9 mouse cellular contexts compared by ENCODE assay signal in genomic region chr11:73006377-73006776, GRCm38 (mm10). TPM values are rescaled to one million over a fixed set of nuclear protein-coding genes. Genes with fewer than 3 reads are reported as not detected.
A peak's percentile ranks its signal among the peaks of the same experiment; 100 is the strongest.
DNase-seq lines count a peak whose midpoint lies in the region; ATAC-seq and TF ChIP-seq lines count a peak whose summit lies in the region.
"Had no signal": no experiment of that assay in that cellular context is flagged by ENCODE, and none has a peak within 500 bp of the region (broad histone marks: within the 10 kb centered on the region; RNA-seq: fewer than 3 reads in every experiment).

No protein-coding gene starts in this region.

- WGBS in forebrain, embryonic 13.5 days: 2% methylated on average over 2 of the region's 2 CpGs
- WGBS in lung, postnatal 0 days: 0% methylated on average over 2 of the region's 2 CpGs
- WGBS in small intestine, adult 2 months: 0% methylated on average over 2 of the region's 2 CpGs

- H3K36me3 ChIP-seq in E14TG2a.4 (ENCODE audit: insufficient read depth, low read length): no peaks in the 10 kb centered on the region
- no peaks in the 10 kb centered on the region for H3K36me3 ChIP-seq in forebrain, embryonic 13.5 days (ENCODE audit: poor library complexity, severe bottlenecking)
- no peaks in the 10 kb centered on the region for H3K36me3 ChIP-seq in lung, postnatal 0 days (ENCODE audit: insufficient read depth, low read length)
- no peaks in the 10 kb centered on the region for H3K36me3 ChIP-seq in small intestine, adult 2 months (ENCODE audit: control insufficient read depth, insufficient read depth, low read length)

- no peak for TF ChIP-seq EP300 in lung, postnatal 0 days (IDR thresholded peaks at IDR 0.05)

- peak; percentile 59 for TF ChIP-seq CTCF in E14TG2a.4 (conservative IDR thresholded peaks at IDR 0.05; ENCODE audit: low read length)
- TF ChIP-seq CTCF in lung, postnatal 0 days (IDR thresholded peaks at IDR 0.05): peak; percentile 92
- peak; percentile 82; the same call in 1 of the 2 replicates for TF ChIP-seq CTCF in small intestine, adult 2 months (IDR thresholded peaks at IDR 0.05; ENCODE audit: extremely low read depth, insufficient read length, insufficient replicate concordance, low read depth, low read length)

- no peak overlapping the region for H3K4me3 ChIP-seq in E14TG2a.4 (replicated peaks; ENCODE audit: low read length)
- H3K4me3 ChIP-seq in forebrain, embryonic 13.5 days: no peak overlapping the region
- no peak overlapping the region for H3K4me3 ChIP-seq in lung, postnatal 0 days (ENCODE audit: low read depth, low read length)
- H3K4me3 ChIP-seq in small intestine, adult 2 months (ENCODE audit: low read depth, low read length): no peak overlapping the region
- H3K4me3 ChIP-seq: myocyte had no signal

- H3K27me3 ChIP-seq in E14TG2a.4 (ENCODE audit: insufficient read depth, low read length): peaks cover 22% of the 10 kb centered on the region; the same call in 1 of the 2 replicates
- peaks cover 15% of the 10 kb centered on the region; the same call in 1 of the 2 replicates for H3K27me3 ChIP-seq in forebrain, embryonic 13.5 days
- H3K27me3 ChIP-seq in lung, postnatal 0 days (replicated peaks; ENCODE audit: insufficient read depth, low read length): no peaks in the 10 kb centered on the region; the same call in 1 of the 2 replicates
- no peaks in the 10 kb centered on the region for H3K27me3 ChIP-seq in small intestine, adult 2 months (ENCODE audit: control insufficient read depth, insufficient read depth, low read length)

- H3K9me3 ChIP-seq in E14TG2a.4 (ENCODE audit: low read length): no peaks in the 10 kb centered on the region
- H3K9me3 ChIP-seq in forebrain, embryonic 13.5 days (replicated peaks): no peaks in the 10 kb centered on the region
- H3K9me3 ChIP-seq in lung, postnatal 0 days (ENCODE audit: low read length): no peaks in the 10 kb centered on the region

- peaks cover 4% of the 10 kb centered on the region; the same call in 1 of the 2 replicates for H3K4me1 ChIP-seq in E14TG2a.4 (replicated peaks; ENCODE audit: low read depth, low read length)
- H3K4me1 ChIP-seq in forebrain, embryonic 13.5 days: peaks cover 12% of the 10 kb centered on the region
- H3K4me1 ChIP-seq in lung, postnatal 0 days (ENCODE audit: insufficient read depth, low read depth, low read length): no peaks in the 10 kb centered on the region
- H3K4me1 ChIP-seq in small intestine, adult 2 months (ENCODE audit: control insufficient read depth, insufficient read depth, insufficient read length, low read length): peaks cover 3% of the 10 kb centered on the region; the same call in 1 of the 2 replicates

- no peak overlapping the region for H3K4me2 ChIP-seq in forebrain, embryonic 13.5 days
- no peak overlapping the region for H3K4me2 ChIP-seq in lung, postnatal 0 days (replicated peaks; ENCODE audit: low read depth, low read length)

- no peak overlapping the region for H3K9ac ChIP-seq in forebrain, embryonic 13.5 days
- H3K9ac ChIP-seq in lung, postnatal 0 days (replicated peaks; ENCODE audit: low read depth): no peak overlapping the region

- 0 out of 2 replicates have a peak, but pooled peaks have one; percentile 45 for ATAC-seq in forebrain, embryonic 13.5 days
- peak; percentile 69 for ATAC-seq in lung, postnatal 0 days

- H3K27ac ChIP-seq in forebrain, embryonic 13.5 days: no peak overlapping the region
- H3K27ac ChIP-seq in lung, postnatal 0 days (ENCODE audit: low read length): no peak overlapping the region
- H3K27ac ChIP-seq in small intestine, adult 2 months (ENCODE audit: insufficient read depth, low read depth, low read length): no peak overlapping the region

- peak; percentile 59 for DNase-seq in gastrocnemius, adult 18-20 months (ENCODE audit: low spot score)
- DNase-seq in gastrocnemius, postnatal 25 days: no peak
- peak; percentile 57 for DNase-seq in c-Kit-positive CD71-positive TER-119-negative erythroid progenitor cells, embryonic 14.5 days (ENCODE audit: low read depth)
- DNase-seq in kidney, adult 18-20 months: peak; percentile 76
- DNase-seq in lung, postnatal 0 days (ENCODE audit: low spot score): peak; percentile 91

- TF ChIP-seq POLR2A in small intestine, adult 2 months (IDR thresholded peaks at IDR 0.05; ENCODE audit: low read depth, low read length): no peak

RNA-seq across cellular contexts. Expression of gene P2rx1, which starts 7.5 kb away (rescaled TPM):
- total RNA-seq in gastrocnemius, adult 18-20 months (2021): under 1 TPM; 0.62 to 0.78 TPM
- 1 to 10 TPM in 1 of 2 experiments, under 1 TPM in 1; 0.31 to 1.6 TPM for total RNA-seq in gastrocnemius, postnatal 25 days (2021)
- polyA plus RNA-seq in forebrain, embryonic 13.5 days (2015; fragmentation: Nextera tagmentation; extraction: Ambion mirVana): 0.25 and 0.46 TPM in 2 replicates
- polyA plus RNA-seq in lung, postnatal 0 days (2015; fragmentation: Nextera tagmentation; extraction: Ambion mirVana): 1.9 and 2.1 TPM in 2 replicates
- 12.6 and 25.1 TPM in 2 replicates for polyA plus RNA-seq in small intestine, adult 2 months (2012; rRNA removed)

RNA-seq across cellular contexts. Expression of gene Camkk1, which starts 12.4 kb away (rescaled TPM):
- total RNA-seq in gastrocnemius, adult 18-20 months (2021): under 1 TPM; 0.55 to 0.64 TPM
- 1 to 10 TPM in 1 of 2 experiments, under 1 TPM in 1; 1.00 to 1.2 TPM for total RNA-seq in gastrocnemius, postnatal 25 days (2021)
- 10.3 and 11.8 TPM in 2 replicates for polyA plus RNA-seq in forebrain, embryonic 13.5 days (2015; fragmentation: Nextera tagmentation; extraction: Ambion mirVana)
- 5.4 and 6.1 TPM in 2 replicates for polyA plus RNA-seq in lung, postnatal 0 days (2015; fragmentation: Nextera tagmentation; extraction: Ambion mirVana)
- 2.0 and 2.6 TPM in 2 replicates for polyA plus RNA-seq in small intestine, adult 2 months (2012; rRNA removed)

RNA-seq across cellular contexts. Expression of gene Ncbp3, which starts 41.2 kb away (rescaled TPM):
- 1 to 10 TPM; 2.3 to 2.4 TPM for total RNA-seq in gastrocnemius, adult 18-20 months (2021)
- 1 to 10 TPM; 2.8 to 3.1 TPM for total RNA-seq in gastrocnemius, postnatal 25 days (2021)
- 12.8 and 13.4 TPM in 2 replicates for polyA plus RNA-seq in forebrain, embryonic 13.5 days (2015; fragmentation: Nextera tagmentation; extraction: Ambion mirVana)
- polyA plus RNA-seq in lung, postnatal 0 days (2015; fragmentation: Nextera tagmentation; extraction: Ambion mirVana): 5.3 and 6.5 TPM in 2 replicates
- polyA plus RNA-seq in small intestine, adult 2 months (2012; rRNA removed): 0.53 and 1.3 TPM in 2 replicates

RNA-seq across cellular contexts. Expression of gene Atp2a3, which starts 45.4 kb away (rescaled TPM):
- total RNA-seq in gastrocnemius, adult 18-20 months (2021): 1 to 10 TPM; 4.3 to 6.0 TPM
- total RNA-seq in gastrocnemius, postnatal 25 days (2021): 10 to 100 TPM in 1 of 2 experiments, 1 to 10 TPM in 1; 7.2 to 12.9 TPM
- polyA plus RNA-seq in forebrain, embryonic 13.5 days (2015; fragmentation: Nextera tagmentation; extraction: Ambion mirVana): 0.40 and 0.47 TPM in 2 replicates
- 30.7 and 33.1 TPM in 2 replicates for polyA plus RNA-seq in lung, postnatal 0 days (2015; fragmentation: Nextera tagmentation; extraction: Ambion mirVana)
- polyA plus RNA-seq in small intestine, adult 2 months (2012; rRNA removed): 113 and 128 TPM in 2 replicates
